Mouse (Mus musculus) layer of hippocampus, postnatal 10 days (tissue): ENCODE data around the gene Kctd13. TPM values are rescaled to one million over a fixed set of nuclear protein-coding genes. Genes with fewer than 3 reads are reported as not detected.

Source experiments
- DNase-seq, 2 experiments: peaks; one replicate each; pipeline ENCODE4 v3.0.0; 2021; ENCODE audit warnings: low spot score in 2 of 2
- total RNA-seq, 2 experiments: library from RNA; stranded (reverse); gene quantifications; 2 replicates each; pipeline ENCODE4 v1.2.3; 2021

Kctd13 gene
- total RNA-seq, 2 experiments from 2014 or later = 151 to 152 TPM

GRCm38 (mm10) chr7:126978841-126979240 lies 50.2 kb downstream of the Kctd13 start:
- DNase-seq = no peak

GRCm38 (mm10) chr7:126981601-126982000 lies 52.9 kb downstream of the Kctd13 start:
- no peak for DNase-seq

GRCm38 (mm10) chr7:126982054-126982453 lies 53.4 kb downstream of the Kctd13 start:
- no peak for DNase-seq

- no peak for DNase-seq
Measured at GRCm38 (mm10) chr7:126983113-126983512, 54.4 kb downstream of the Kctd13 start.

GRCm38 (mm10) chr7:126984667-126985444 lies 56.2 kb downstream of the Kctd13 start:
- DNase-seq = no peak

GRCm38 (mm10) chr7:126986319-126986718 lies 57.6 kb downstream of the Kctd13 start:
- DNase-seq = peak; percentile 29 to 46

- no peak for DNase-seq
Measured at GRCm38 (mm10) chr7:126988816-126989215, 60.1 kb downstream of the Kctd13 start.

Other genes starting within 250 kb of the Kctd13 start
- gene Bola2, start 233.5 kb upstream of the Kctd13 start, total RNA-seq = 100 to 1,000 TPM; 114 to 137 TPM
- gene Slx1b, start 233.1 kb upstream of the Kctd13 start, total RNA-seq = 10 to 100 TPM; 20.1 to 21.5 TPM
- 100 to 1,000 TPM; 145 to 151 TPM for gene Coro1a, start 221.1 kb upstream of the Kctd13 start, total RNA-seq
- 100 to 1,000 TPM; 146 to 150 TPM for gene Mapk3, start 169.3 kb upstream of the Kctd13 start, total RNA-seq
- 1 to 10 TPM; 2.7 to 3.0 TPM for gene Gdpd3, start 162.5 kb upstream of the Kctd13 start, total RNA-seq
- 100 to 1,000 TPM; 150 to 152 TPM for gene Ypel3, start 151.9 kb upstream of the Kctd13 start, total RNA-seq
- gene Tbx6, start 147.4 kb upstream of the Kctd13 start, total RNA-seq = under 1 TPM; 0.62 to 0.69 TPM
- 10 to 100 TPM; 56.2 to 64.6 TPM for gene Ppp4c, start 136.4 kb upstream of the Kctd13 start, total RNA-seq
- gene Fam57b, start 131.2 kb upstream of the Kctd13 start, total RNA-seq = 100 to 1,000 TPM; 133 to 147 TPM
- gene 4930451I11Rik, start 97.2 kb upstream of the Kctd13 start, total RNA-seq = not detected
- 10 to 100 TPM; 54.0 to 54.1 TPM for gene Doc2a, start 81.5 kb upstream of the Kctd13 start, total RNA-seq
- gene Hirip3, start 66.9 kb upstream of the Kctd13 start, total RNA-seq = 10 to 100 TPM; 38.8 to 40.9 TPM
- 10 to 100 TPM; 56.1 to 58.8 TPM for gene Ino80e, start 66.5 kb upstream of the Kctd13 start, total RNA-seq
- gene Taok2, start 44.2 kb upstream of the Kctd13 start, total RNA-seq = 100 to 1,000 TPM; 147 to 167 TPM
- gene Tmem219, start 6.0 kb upstream of the Kctd13 start, total RNA-seq = 10 to 100 TPM; 23.6 to 28.3 TPM
- gene Asphd1, start 20.7 kb downstream of the Kctd13 start, total RNA-seq = 10 to 100 TPM; 35.6 to 46.1 TPM
- 100 to 1,000 TPM; 273 to 305 TPM for gene Sez6l2, start 21.7 kb downstream of the Kctd13 start, total RNA-seq
- gene Cdipt, start 47.0 kb downstream of the Kctd13 start, total RNA-seq = 100 to 1,000 TPM; 129 to 149 TPM
- under 1 TPM in 1 of 2 experiments, not detected in 1; 0.31 TPM for gene Cdiptos, start 47.2 kb downstream of the Kctd13 start, total RNA-seq
- gene Mvp, start 85.7 kb downstream of the Kctd13 start, total RNA-seq = 1 to 10 TPM; 5.6 to 6.2 TPM
- under 1 TPM in 1 of 2 experiments, not detected in 1; 0.62 TPM for gene Pagr1b, start 87.6 kb downstream of the Kctd13 start, total RNA-seq
- gene Pagr1a, start 88.5 kb downstream of the Kctd13 start, total RNA-seq = 10 to 100 TPM; 24.9 to 34.2 TPM
- gene Gm42742, start 92.2 kb downstream of the Kctd13 start, total RNA-seq = 10 to 100 TPM; 33.4 to 34.8 TPM
- gene Prrt2, start 92.3 kb downstream of the Kctd13 start, total RNA-seq = 100 to 1,000 TPM; 146 to 184 TPM
- gene Maz, start 98.2 kb downstream of the Kctd13 start, total RNA-seq = 100 to 1,000 TPM; 283 to 292 TPM
- 10 to 100 TPM; 12.6 to 16.5 TPM for gene Kif22, start 113.6 kb downstream of the Kctd13 start, total RNA-seq
- gene Zg16, start 158.4 kb downstream of the Kctd13 start, total RNA-seq = not detected
- 1 to 10 TPM; 1.3 to 1.4 TPM for gene AI467606, start 162.5 kb downstream of the Kctd13 start, total RNA-seq
- under 1 TPM; 0.20 to 0.57 TPM for gene Qprt, start 193.3 kb downstream of the Kctd13 start, total RNA-seq
- gene Spn, start 208.9 kb downstream of the Kctd13 start, total RNA-seq = under 1 TPM; 0.33 to 0.55 TPM